ENCODE assay signal across 10 mouse cellular contexts in genomic region chr9:103146703-103147102, GRCm38 (mm10). TPM values are rescaled to one million over a fixed set of nuclear protein-coding genes. Genes with fewer than 3 reads are reported as not detected.
DNase-seq lines count a peak whose midpoint lies in the region; ATAC-seq and TF ChIP-seq lines count a peak whose summit lies in the region.
"Had no signal": no experiment of that assay in that cellular context is flagged by ENCODE, and none has a peak within 500 bp of the region (broad histone marks: within the 10 kb centered on the region; RNA-seq: fewer than 3 reads in every experiment).

No protein-coding gene starts in this region.

- H3K4me2 ChIP-seq in forebrain, embryonic 16.5 days (ENCODE audit: low read length), result peak overlapping the region; percentile 47

- H3K4me1 ChIP-seq in ES-Bruce4 (ENCODE audit: control insufficient read depth, insufficient read depth, low read length), result peaks cover 13% of the 10 kb centered on the region
- H3K4me1 ChIP-seq in forebrain, embryonic 16.5 days (replicated peaks; ENCODE audit: control insufficient read depth, insufficient read depth, low read length), result peaks cover 37% of the 10 kb centered on the region

- no peaks in the 10 kb centered on the region for H3K36me3 ChIP-seq in ES-Bruce4 (ENCODE audit: control insufficient read depth, insufficient read depth, low read length, poor library complexity, severe bottlenecking)
- peaks cover 3% of the 10 kb centered on the region; the same call in 1 of the 2 replicates for H3K36me3 ChIP-seq in forebrain, embryonic 16.5 days (ENCODE audit: control insufficient read depth, insufficient read depth)

- H3K9ac ChIP-seq in ES-Bruce4 (ENCODE audit: low read depth, poor library complexity, severe bottlenecking), result no peak overlapping the region
- no peak overlapping the region for H3K9ac ChIP-seq in forebrain, embryonic 16.5 days (replicated peaks; ENCODE audit: low read depth, low read length)

- no peaks in the 10 kb centered on the region for H3K9me3 ChIP-seq in ES-Bruce4 (replicated peaks; ENCODE audit: control insufficient read depth, insufficient read depth, low read length, poor library complexity, severe bottlenecking)
- H3K9me3 ChIP-seq in forebrain, embryonic 16.5 days (ENCODE audit: control insufficient read depth, low read length), result no peaks in the 10 kb centered on the region

- H3K27ac ChIP-seq in ES-Bruce4 (ENCODE audit: insufficient read depth, low read length), result no peak overlapping the region
- H3K27ac ChIP-seq in forebrain, embryonic 16.5 days (ENCODE audit: low read length), result peak overlapping the region; percentile 53

- 3% methylated on average over 9 of the region's 9 CpGs for WGBS in forebrain, embryonic 16.5 days

- no peak for TF ChIP-seq CTCF in ES-Bruce4 (IDR thresholded peaks at IDR 0.05; ENCODE audit: low read depth, low read length)

- H3K4me3 ChIP-seq in ES-Bruce4 (ENCODE audit: low read depth, low read length), result no peak overlapping the region
- H3K4me3 ChIP-seq in forebrain, embryonic 16.5 days (replicated peaks; ENCODE audit: low read length), result peak overlapping the region; percentile 22; the same call in 1 of the 2 replicates

- ATAC-seq in forebrain, embryonic 16.5 days, result peak; percentile 88

- TF ChIP-seq EP300 in ES-Bruce4 (IDR thresholded peaks at IDR 0.05; ENCODE audit: insufficient read depth, low read depth, low read length), result peak; percentile 78; the same call in 1 of the 2 replicates

- no peaks in the 10 kb centered on the region for H3K27me3 ChIP-seq in ES-Bruce4 (ENCODE audit: control insufficient read depth, insufficient read depth, low read length, poor library complexity, severe bottlenecking)
- H3K27me3 ChIP-seq in forebrain, embryonic 16.5 days (replicated peaks; ENCODE audit: control insufficient read depth, insufficient read depth, low read length), result no peaks in the 10 kb centered on the region

- no peak for TF ChIP-seq POLR2A in ES-Bruce4 (IDR thresholded peaks at IDR 0.05; ENCODE audit: insufficient read depth, low read length)

- DNase-seq in frontal cortex, adult 2 months (ENCODE audit: extremely low spot score in 1 of 2, low spot score in 1 of 2), result peak; percentile 33 to 59
- DNase-seq in frontal cortex, postnatal 25 days (ENCODE audit: low spot score in 2 of 2), result no peak
- DNase-seq in mesoderm, embryonic 11.5 days (ENCODE audit: low read depth, low spot score), result peak; percentile 47
- DNase-seq in gastrocnemius, postnatal 25 days, result no peak
- DNase-seq in heart, postnatal 4 days, result no peak
- no peak for DNase-seq in urinary bladder, postnatal 25 days (ENCODE audit: low spot score)
- DNase-seq: adrenal gland, postnatal 36 days; kidney, postnatal 10 days had no signal

RNA-seq across cellular contexts. Expression of gene Rab6b, which starts 35.1 kb away (rescaled TPM):
- 269 and 289 TPM in 2 replicates for polyA plus RNA-seq in frontal cortex, adult 2 months (2012; rRNA removed)
- polyA plus RNA-seq in ES-Bruce4 (2011; ENCODE audit: insufficient read depth, insufficient read length, low read depth, missing spikeins), result 23.3 and 24.0 TPM in 2 replicates
- polyA plus RNA-seq in forebrain, embryonic 16.5 days (2015; fragmentation: Nextera tagmentation; extraction: Ambion mirVana), result 63.6 and 77.9 TPM in 2 replicates
- total RNA-seq in gastrocnemius, postnatal 25 days (2021), result under 1 TPM; 0.61 to 0.72 TPM
- total RNA-seq in heart, postnatal 4 days (2021), result 1 to 10 TPM; 1.3 to 1.4 TPM

RNA-seq across cellular contexts. Expression of gene Srprb, which starts 55.2 kb away (rescaled TPM):
- 35.9 and 38.8 TPM in 2 replicates for polyA plus RNA-seq in frontal cortex, adult 2 months (2012; rRNA removed)
- 26.4 and 26.8 TPM in 2 replicates for polyA plus RNA-seq in ES-Bruce4 (2011; ENCODE audit: insufficient read depth, insufficient read length, low read depth, missing spikeins)
- polyA plus RNA-seq in forebrain, embryonic 16.5 days (2015; fragmentation: Nextera tagmentation; extraction: Ambion mirVana), result 52.5 and 55.9 TPM in 2 replicates
- total RNA-seq in gastrocnemius, postnatal 25 days (2021), result 10 to 100 TPM; 16.6 TPM
- 10 to 100 TPM; 24.9 to 26.7 TPM for total RNA-seq in heart, postnatal 4 days (2021)

Comparison
In these comparisons a context has a peak if more than half of its experiments do, and no peak if none do; other contexts are left out.
1. DNase-seq: peak in frontal cortex, adult 2 months (2 of 2) and mesoderm, embryonic 11.5 days (single experiment); none in frontal cortex, postnatal 25 days (0 of 2), gastrocnemius, postnatal 25 days (single experiment), heart, postnatal 4 days (single experiment) and urinary bladder, postnatal 25 days (single experiment).